Mouse (Mus musculus): ENCODE results near the gene Esyt1.
"Not testable (repeated sequence)": the region's sequence is repeated elsewhere in the genome, so short reads cannot be mapped to it uniquely, and the experiment has no call there.

Esyt1 gene

GRCm38 (mm10) chr10:128504641-128505370 lies 20.9 kb downstream of the Esyt1 start:
- no peak for DNase-seq (ENCODE audit: low spot score in 2 of 2)

GRCm38 (mm10) chr10:128504012-128504411 lies 21.7 kb downstream of the Esyt1 start:
- no peak for DNase-seq (ENCODE audit: low spot score in 2 of 2)

GRCm38 (mm10) chr10:128503532-128503931 lies 22.1 kb downstream of the Esyt1 start:
- no peak for DNase-seq (ENCODE audit: low spot score in 2 of 2)

- DNase-seq (ENCODE audit: low spot score in 2 of 2): no peak
Measured at GRCm38 (mm10) chr10:128502341-128502740, 23.3 kb downstream of the Esyt1 start.

- peak in 1 of 2 experiments; percentile 51 for DNase-seq (ENCODE audit: low spot score in 2 of 2)
Measured at GRCm38 (mm10) chr10:128499116-128499671, 26.5 kb downstream of the Esyt1 start.

- DNase-seq (ENCODE audit: low spot score in 2 of 2): peak; percentile 92 to 94
Measured at GRCm38 (mm10) chr10:128498590-128498989, 27.1 kb downstream of the Esyt1 start, which contains the start of gene Myl6b. Gene Myl6b (minus strand): TSS chr10:128498685.

- DNase-seq (ENCODE audit: low spot score in 2 of 2): no peak
Measured at GRCm38 (mm10) chr10:128497134-128497737, 28.4 kb downstream of the Esyt1 start.

GRCm38 (mm10) chr10:128496509-128497077 lies 29.1 kb downstream of the Esyt1 start:
- no peak for DNase-seq (ENCODE audit: low spot score in 2 of 2)

GRCm38 (mm10) chr10:128495903-128496302 lies 29.8 kb downstream of the Esyt1 start:
- no peak for DNase-seq (ENCODE audit: low spot score in 2 of 2)

GRCm38 (mm10) chr10:128495270-128495669 lies 30.4 kb downstream of the Esyt1 start:
- no peak for DNase-seq (ENCODE audit: low spot score in 2 of 2)

- DNase-seq (ENCODE audit: low spot score in 2 of 2): no peak
Measured at GRCm38 (mm10) chr10:128494667-128495245, 30.9 kb downstream of the Esyt1 start.

GRCm38 (mm10) chr10:128493695-128494666 lies 31.7 kb downstream of the Esyt1 start, which contains the start of gene Myl6:
Gene Myl6 (minus strand): TSS chr10:128494145.
- DNase-seq (ENCODE audit: low spot score in 2 of 2): peak; percentile 97 to 98

- no peak for DNase-seq (ENCODE audit: low spot score in 2 of 2)
Measured at GRCm38 (mm10) chr10:128493319-128493694, 32.4 kb downstream of the Esyt1 start.

GRCm38 (mm10) chr10:128492633-128493311 lies 32.9 kb downstream of the Esyt1 start:
- peak in 1 of 2 experiments; percentile 45 for DNase-seq (ENCODE audit: low spot score in 2 of 2)

GRCm38 (mm10) chr10:128492051-128492450 lies 33.6 kb downstream of the Esyt1 start:
- DNase-seq (ENCODE audit: low spot score in 2 of 2): not testable (repeated sequence)

- DNase-seq (ENCODE audit: low spot score in 2 of 2): no peak
Measured at GRCm38 (mm10) chr10:128491495-128491894, 34.2 kb downstream of the Esyt1 start.

- no peak for DNase-seq (ENCODE audit: low spot score in 2 of 2)
Measured at GRCm38 (mm10) chr10:128490912-128491311, 34.8 kb downstream of the Esyt1 start.

GRCm38 (mm10) chr10:128490232-128490631 lies 35.4 kb downstream of the Esyt1 start:
- no peak for DNase-seq (ENCODE audit: low spot score in 2 of 2)

- DNase-seq (ENCODE audit: low spot score in 2 of 2): no peak
Measured at GRCm38 (mm10) chr10:128489785-128490184, 35.9 kb downstream of the Esyt1 start.

GRCm38 (mm10) chr10:128489380-128489779 lies 36.3 kb downstream of the Esyt1 start:
- DNase-seq (ENCODE audit: low spot score in 2 of 2): no peak
